Mouse (Mus musculus): ENCODE data around the gene Nrxn3.

The Nrxn3 gene

GRCm38 (mm10) chr12:89513759-89514158 is 791.1 kb downstream of the Nrxn3 start:
- in situ Hi-C loops (cut with MseI, MboI) = no loop called here

- in situ Hi-C loops (cut with MseI, MboI) = no loop called here
These were observed 793.4 kb downstream of the Nrxn3 start for GRCm38 (mm10) chr12:89516046-89516445.

GRCm38 (mm10) chr12:89530679-89531350 is 808.1 kb downstream of the Nrxn3 start:
- in situ Hi-C loops (cut with MseI, MboI) = no loop called here

- in situ Hi-C loops (cut with MseI, MboI) = no loop called here
These were observed 828.6 kb downstream of the Nrxn3 start for GRCm38 (mm10) chr12:89551291-89551690.

- in situ Hi-C loops (cut with MseI, MboI) = no loop called here
These were observed 830.7 kb downstream of the Nrxn3 start for GRCm38 (mm10) chr12:89553223-89553880.

GRCm38 (mm10) chr12:89554171-89554570 is 831.5 kb downstream of the Nrxn3 start:
- in situ Hi-C loops (cut with MseI, MboI) = no loop called here

- in situ Hi-C loops (cut with MseI, MboI) = no loop called here
These were observed 832.2 kb downstream of the Nrxn3 start for GRCm38 (mm10) chr12:89554740-89555430.

GRCm38 (mm10) chr12:89558921-89559320 is 836.2 kb downstream of the Nrxn3 start:
- in situ Hi-C loops (cut with MseI, MboI) = no loop called here

GRCm38 (mm10) chr12:89561989-89562565 is 839.4 kb downstream of the Nrxn3 start:
- in situ Hi-C loops (cut with MseI, MboI) = no loop called here

- in situ Hi-C loops (cut with MseI, MboI) = no loop called here
These were observed 846.2 kb downstream of the Nrxn3 start for GRCm38 (mm10) chr12:89568723-89569377.

- in situ Hi-C loops (cut with MseI, MboI) = no loop called here
These were observed 869.8 kb downstream of the Nrxn3 start for GRCm38 (mm10) chr12:89592459-89592858.

GRCm38 (mm10) chr12:89613670-89614069 is 891.0 kb downstream of the Nrxn3 start:
- in situ Hi-C loops (cut with MseI, MboI) = no loop called here

- in situ Hi-C loops (cut with MseI, MboI) = no loop called here
These were observed 903.1 kb downstream of the Nrxn3 start for GRCm38 (mm10) chr12:89625746-89626145.

- in situ Hi-C loops (cut with MseI, MboI) = no loop called here
These were observed 917.4 kb downstream of the Nrxn3 start for GRCm38 (mm10) chr12:89640046-89640445.

- in situ Hi-C loops (cut with MseI, MboI) = no loop called here
These were observed 918.8 kb downstream of the Nrxn3 start for GRCm38 (mm10) chr12:89641460-89641859.

GRCm38 (mm10) chr12:89653211-89653610 is 930.5 kb downstream of the Nrxn3 start:
- in situ Hi-C loops (cut with MseI, MboI) = no loop called here

GRCm38 (mm10) chr12:89661219-89661618 is 938.5 kb downstream of the Nrxn3 start:
- in situ Hi-C loops (cut with MseI, MboI) = no loop called here

- in situ Hi-C loops (cut with MseI, MboI) = no loop called here
These were observed 946.2 kb downstream of the Nrxn3 start for GRCm38 (mm10) chr12:89668856-89669255.

- in situ Hi-C loops (cut with MseI, MboI) = no loop called here
These were observed 950.1 kb downstream of the Nrxn3 start for GRCm38 (mm10) chr12:89672819-89673218.

- in situ Hi-C loops (cut with MseI, MboI) = no loop called here
These were observed 963.0 kb downstream of the Nrxn3 start for GRCm38 (mm10) chr12:89685633-89686032.

- in situ Hi-C loops (cut with MseI, MboI) = no loop called here
These were observed 966.4 kb downstream of the Nrxn3 start for GRCm38 (mm10) chr12:89689086-89689485.

GRCm38 (mm10) chr12:89699469-89699868 is 976.8 kb downstream of the Nrxn3 start:
- in situ Hi-C loops (cut with MseI, MboI) = no loop called here
